Mouse (Mus musculus) small intestine, adult 2 months (tissue): ENCODE results near the gene Eml4.

Experiments
- CTCF ChIP-seq: fragments of 200-500 bp; IDR thresholded peaks from 2 replicates; pipeline ENCODE4 v1.5.1; 2012; ENCODE audit warnings: low read depth, mild to moderate bottlenecking, control low read depth, inconsistent platforms, low read length, moderate library complexity, mixed read lengths; ENCODE audit not compliant: insufficient replicate concordance, insufficient read length; ENCODE audit errors: extremely low read depth
- POLR2A ChIP-seq: fragments of 200-500 bp; IDR thresholded peaks from 2 replicates; pipeline ENCODE4 v1.6.1; 2012; ENCODE audit warnings: low read depth, mild to moderate bottlenecking, control low read depth, inconsistent platforms, low read length, moderate library complexity

DNA sequence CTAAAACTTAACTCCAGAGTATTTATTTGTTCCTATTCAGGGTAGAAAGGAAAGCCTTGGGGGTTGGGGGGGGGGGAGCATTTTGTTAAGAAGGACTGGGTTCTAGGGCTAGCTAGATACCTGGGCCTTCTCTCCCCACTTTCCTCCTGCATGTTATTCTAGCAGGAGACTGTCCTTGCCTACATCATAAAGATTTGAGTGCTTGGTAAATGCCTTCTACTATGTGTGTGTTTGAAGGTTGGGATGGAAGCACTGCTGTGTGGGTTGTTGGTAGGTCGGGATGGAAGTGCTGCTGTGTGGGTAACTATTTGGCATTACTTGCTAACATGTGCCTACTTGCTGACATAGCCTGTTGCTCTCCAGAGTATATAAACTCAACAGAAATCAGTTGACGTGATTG is 98.9 kb downstream of the Eml4 start:
- no peak for TF ChIP-seq POLR2A
- TF ChIP-seq CTCF = no peak
